Mouse (Mus musculus) granulocyte monocyte progenitor cell, adult 5-6 weeks (primary cell): ENCODE results near the gene Mier2. TPM values are rescaled to one million over a fixed set of nuclear protein-coding genes. Genes with fewer than 3 reads are reported as not detected.

Experiments
- ATAC-seq: replicated peaks from 2 replicates; pipeline ENCODE4 v1.8.0; 2016; ENCODE audit warnings: mild to moderate bottlenecking, moderate TSS enrichment, inconsistent platforms; ENCODE audit not compliant: poor library complexity, severe bottlenecking
- total RNA-seq, 2 experiments: library from RNA; stranded (forward) in 1 of 2; stranded (reverse) in 1 of 2; fragments of 200-712, 200-1000 nt in 1 of 2; fragments of >200 nt in 1 of 2; fragmentation: Nextera tagmentation in 1 of 2; gene quantifications; 2 replicates each; pipeline ENCODE4 v1.2.3; 2014 to 2017

Gene Mier2
- total RNA-seq, 2 experiments from 2014 or later, result 10.8 to 24.8 TPM

DNA sequence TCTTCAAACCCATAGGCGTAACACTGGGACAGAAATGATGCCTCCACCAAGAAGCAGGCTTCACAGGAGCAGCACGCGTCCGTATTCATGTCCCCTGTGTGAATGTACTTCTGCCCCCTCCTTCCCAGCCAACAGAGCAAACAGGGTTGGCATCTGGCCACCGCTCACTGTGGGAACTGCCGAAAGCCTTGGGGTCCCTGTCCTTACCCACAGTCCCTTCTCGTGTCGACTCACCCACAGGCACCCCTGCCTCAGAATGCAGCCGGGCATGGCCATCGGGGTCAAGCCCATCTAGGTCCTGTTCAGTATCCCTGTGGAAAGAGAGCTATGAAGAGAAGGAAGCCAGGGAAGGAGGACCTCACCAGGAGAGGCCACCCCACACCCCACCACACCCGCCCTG lies 12.8 kb downstream of the Mier2 start:
- ATAC-seq, result no peak

DNA sequence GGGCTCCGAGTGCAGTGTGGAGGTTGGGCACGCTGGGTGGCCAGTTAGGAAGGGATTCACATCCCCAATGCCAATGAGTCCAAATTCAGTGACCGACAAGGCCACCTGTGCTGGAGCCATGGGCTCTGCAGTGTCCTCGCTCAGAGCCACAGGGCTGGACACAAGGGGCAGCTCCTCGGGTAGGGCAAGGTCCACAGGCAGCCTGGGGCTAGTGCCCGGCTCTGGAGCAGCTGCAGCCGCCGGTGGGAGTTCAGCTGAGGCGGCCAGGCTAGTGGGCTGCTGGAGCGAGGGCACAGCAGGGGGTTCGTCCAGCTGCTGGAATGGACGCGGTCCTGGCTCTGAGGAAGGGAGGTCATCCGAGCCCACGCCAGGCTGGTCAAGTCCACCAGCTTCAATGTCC lies 13.5 kb downstream of the Mier2 start:
- ATAC-seq, result no peak

DNA sequence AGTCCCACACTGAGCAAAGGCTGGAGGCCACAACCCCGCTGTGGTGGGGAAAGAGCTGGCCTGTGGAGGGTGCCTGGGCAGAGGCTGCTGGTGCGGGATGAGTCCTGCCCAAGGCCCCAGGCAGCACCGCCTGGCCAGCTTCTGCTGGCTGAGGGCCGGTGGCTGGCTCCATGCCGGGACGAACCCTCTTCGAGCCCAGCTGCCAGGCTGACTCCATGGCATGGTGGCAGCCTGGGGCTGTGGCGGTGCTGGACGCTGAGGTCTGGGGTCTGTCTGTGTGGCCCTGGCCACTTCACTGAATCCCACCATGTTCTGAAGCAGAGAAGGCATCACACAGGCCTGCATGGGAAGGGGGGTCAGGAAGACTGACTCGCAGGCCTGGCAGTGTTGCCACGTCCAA lies 14.3 kb downstream of the Mier2 start:
- ATAC-seq, result no peak

DNA sequence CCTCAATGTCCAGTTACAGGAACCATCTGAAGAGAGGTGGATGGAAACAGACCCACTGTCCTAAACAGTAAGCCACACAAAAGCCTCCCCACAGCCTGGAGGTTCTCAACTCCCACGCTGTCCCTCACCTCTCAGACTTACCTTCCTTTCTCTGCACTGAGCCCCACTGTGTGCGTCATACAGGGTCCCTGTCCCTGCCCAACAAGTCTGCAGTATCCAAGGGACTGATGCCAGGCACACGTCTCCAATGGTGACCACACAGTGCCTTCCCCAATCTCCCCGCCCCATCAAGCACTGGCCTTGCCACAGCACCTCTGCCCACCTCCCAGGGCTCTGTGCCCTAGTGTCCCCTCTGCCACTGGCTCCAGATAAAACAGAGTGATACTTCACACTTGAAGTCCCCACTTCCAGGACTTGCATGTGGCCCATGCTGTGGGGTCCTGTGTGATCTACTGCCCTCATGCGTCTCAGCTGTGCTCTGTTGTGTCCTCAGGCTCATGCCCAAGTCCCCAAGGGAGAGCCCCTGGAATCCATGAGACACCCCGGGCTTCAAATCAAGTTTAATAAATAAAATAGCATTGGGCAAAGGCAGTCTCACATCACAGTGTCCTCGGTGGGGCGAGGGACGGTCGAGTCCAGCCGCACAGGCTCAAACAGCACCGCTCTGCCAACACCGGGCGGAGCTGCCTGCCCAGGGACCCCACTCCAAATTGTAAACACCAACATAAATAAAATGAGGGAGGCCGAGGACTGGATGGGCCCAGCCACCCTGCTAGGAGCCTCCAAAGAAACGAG lies 15.1 kb downstream of the Mier2 start:
- ATAC-seq, result no peak

DNA sequence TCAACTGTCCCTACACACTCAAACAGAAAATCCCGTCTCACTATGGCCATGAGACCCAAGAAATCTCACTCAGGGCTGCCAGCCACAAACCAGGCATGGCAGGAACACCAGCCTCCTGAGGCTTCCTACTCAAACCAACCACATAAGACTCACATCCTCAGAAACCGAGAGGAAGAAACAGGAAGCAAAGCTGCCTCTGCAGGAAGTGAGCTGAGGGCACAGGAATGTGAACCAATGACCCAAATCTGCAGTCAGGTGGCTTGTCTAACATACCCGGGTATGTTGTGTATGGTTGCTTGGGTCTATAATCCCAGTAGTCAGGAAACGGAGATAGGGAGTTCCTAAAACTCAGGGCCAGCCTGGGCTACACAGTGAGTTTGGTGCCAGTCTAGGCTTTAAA lies 16.1 kb downstream of the Mier2 start:
- peak; percentile 90 for ATAC-seq

DNA sequence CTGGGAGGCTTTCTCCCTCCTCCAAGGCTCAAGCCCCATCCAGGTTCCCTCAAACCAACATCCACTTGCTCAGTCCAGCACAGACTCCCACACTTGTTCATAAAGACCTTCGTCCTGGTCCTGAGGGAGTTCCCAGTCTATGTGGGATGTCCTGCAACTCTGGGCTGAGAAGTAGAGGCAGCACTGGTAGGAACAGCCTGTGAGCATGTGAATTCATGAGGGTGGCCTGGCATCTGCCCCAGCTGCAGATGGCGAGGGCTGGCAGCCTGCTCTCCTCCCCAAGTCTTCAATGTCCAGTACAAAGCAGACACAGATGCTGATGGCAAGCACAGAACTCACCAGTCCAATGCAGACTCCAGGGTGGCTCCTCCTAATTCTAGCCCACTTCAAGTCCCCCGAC lies 16.7 kb downstream of the Mier2 start:
- ATAC-seq, result no peak

DNA sequence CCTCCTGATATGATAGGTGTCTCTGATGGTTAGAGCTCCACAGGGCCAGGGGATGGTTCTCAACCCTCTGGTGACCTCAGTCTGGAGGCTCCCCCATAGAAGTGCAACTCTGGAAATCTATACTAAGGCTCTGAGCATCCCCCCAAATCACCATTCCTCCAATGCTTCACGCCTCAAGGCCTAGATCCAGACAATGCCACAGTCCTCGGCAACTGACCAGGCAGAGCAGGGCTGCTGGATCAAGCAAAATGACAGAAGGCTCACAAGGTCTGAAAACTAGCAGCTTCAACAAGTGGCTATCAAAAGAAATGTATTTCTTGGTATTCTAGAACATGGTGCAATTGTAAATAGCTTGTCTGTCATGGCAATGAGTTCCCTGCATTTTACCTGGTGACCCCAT lies 17.2 kb downstream of the Mier2 start:
- ATAC-seq, result no peak

DNA sequence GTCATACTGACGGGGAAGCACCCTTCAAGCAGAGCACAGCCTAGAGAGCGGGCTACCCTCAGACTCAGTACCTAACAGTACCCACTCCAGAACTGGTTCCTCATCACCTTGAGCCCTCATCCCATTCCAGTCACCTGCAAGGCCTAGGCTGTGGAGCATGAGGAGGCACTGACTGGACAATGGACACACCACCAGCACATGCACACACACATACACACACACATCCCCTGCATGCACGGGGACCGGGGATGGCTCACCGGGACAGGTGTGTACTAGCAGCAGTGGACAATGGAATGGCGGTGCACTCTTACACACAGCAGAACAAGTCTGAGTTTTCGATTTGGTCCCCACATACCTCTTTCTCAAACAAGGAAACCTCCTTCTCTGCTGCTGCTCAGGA lies 17.7 kb downstream of the Mier2 start:
- ATAC-seq, result no peak

DNA sequence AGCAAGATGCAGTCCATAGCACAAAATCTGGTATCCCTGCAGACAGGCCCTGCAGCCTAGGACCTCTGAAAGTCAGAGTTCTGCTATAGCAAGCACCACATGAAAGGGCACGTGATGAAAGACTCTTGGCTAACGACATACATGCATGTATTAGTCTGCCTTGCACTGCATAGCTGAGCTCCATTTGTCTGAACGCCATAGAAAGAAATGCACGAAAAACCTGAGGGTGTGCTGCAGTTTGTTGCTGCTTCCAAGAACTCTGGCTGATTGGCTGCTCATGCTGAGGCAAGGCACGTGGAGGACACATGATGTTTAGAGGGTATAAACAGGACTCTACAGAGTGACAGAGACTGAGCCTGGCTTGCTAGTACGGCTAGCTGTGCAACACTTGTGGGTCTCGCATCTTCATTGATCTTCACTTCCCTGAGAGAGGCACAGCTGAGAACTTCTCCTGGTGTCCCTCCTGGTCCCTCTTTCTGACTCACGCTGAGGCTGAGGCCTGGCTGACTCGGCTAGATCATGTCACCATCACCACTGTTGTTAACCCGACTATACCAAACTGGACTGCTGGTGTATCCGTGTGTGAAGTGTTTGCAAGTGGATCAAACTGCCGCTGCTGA lies 18.4 kb downstream of the Mier2 start:
- ATAC-seq, result no peak

DNA sequence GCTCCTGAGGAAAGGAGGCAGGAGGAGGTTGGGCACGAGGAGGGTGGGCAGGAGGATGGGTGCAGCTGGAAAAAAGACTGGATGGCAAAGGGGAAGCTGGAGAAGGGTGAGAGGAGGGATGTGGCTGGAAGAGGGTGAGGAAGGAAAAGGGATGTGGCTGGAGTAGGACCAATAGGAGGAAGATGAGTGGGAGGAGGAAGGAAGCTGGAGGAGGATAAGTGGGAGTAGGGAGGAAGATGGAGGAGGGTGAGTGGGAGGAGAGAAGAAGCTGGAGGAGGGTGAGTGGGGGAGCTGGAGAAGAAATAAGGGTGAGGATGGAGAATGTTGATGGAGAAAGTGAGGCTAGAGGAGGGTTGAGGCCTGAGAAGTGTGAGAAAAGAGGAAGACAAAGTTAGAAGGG lies 19.6 kb downstream of the Mier2 start:
- no peak for ATAC-seq

DNA sequence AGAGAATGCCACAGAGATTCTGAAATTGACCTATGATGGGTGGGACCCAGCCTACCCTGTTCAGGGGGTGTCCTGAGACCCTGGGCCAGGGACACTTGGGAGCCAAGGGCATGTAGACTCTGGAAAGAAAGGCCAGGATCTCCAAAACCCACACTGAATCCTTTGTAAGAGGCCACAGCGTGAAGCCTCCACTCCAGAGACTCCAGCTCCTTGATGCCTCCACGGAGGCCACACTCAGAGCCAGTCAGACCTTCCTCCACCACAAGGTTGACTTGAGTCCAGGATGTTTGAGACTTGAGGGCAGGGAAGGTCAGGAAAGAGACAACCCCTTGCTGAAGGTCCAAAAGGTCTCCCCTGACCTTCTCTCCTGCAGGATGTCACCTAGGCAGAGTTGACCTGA lies 20.6 kb downstream of the Mier2 start:
- ATAC-seq, result no peak

DNA sequence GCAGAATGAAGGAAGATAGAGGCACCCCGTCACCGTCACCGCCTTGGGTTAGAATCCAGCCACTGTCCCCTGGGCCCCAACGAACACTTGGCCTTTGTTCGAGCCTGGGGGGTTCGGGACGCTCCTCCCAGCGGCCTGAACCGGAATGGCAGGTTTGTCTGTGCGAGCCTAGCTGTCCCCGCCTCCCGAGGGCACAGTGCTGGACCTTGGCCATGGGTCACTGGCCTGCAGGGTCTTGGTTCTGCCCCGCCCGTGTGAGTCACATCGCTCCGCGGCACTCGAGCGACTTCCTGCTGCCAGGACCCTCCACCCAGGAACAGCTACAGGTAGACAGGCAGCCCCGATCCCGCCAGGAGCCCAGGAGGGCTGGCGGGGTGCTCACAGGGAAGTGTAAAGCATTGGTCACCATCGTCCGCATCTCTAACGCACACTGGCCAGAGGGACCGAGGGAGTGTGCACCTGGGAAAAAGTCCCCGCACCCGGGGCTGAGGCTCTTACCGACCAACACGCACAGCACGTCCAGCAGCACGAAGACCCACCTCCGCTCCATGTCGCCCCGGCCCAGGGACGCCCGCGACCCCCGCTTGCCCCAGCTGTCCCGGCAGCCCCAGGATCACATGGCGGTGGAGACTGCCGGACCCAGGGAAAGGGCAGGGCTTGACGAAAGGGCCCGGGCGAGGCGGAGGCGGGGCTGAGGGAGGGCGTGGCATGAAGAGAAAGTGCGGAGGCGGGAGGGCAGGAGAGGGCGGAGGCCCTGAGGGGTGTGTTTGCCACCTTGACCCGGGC lies 21.7 kb downstream of the Mier2 start, which contains the start of gene Plpp2:
Plpp2 (minus strand) TSS at position 671 of the 786 bp plus-strand sequence.
- peak; percentile 85 for ATAC-seq

DNA sequence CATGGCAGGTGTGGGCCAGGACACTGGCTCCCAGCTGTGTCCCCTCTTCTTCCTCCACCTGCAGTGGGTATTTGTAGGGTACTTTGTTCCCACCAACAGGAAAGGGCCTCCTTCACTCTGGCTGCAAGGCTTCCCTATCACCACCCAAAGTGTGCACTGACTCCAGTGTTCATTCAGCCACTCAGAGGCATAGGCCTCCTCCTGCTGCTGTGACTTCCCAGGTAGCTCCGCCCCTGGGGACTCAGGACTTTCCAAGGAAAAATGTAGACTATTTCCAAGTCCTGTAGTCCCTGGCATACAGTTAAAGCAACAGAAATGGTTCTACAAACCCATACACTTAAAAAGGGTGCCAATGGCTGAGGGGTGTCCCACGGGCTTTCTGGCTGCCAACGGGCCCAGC lies 22.3 kb downstream of the Mier2 start:
- ATAC-seq, result no peak

DNA sequence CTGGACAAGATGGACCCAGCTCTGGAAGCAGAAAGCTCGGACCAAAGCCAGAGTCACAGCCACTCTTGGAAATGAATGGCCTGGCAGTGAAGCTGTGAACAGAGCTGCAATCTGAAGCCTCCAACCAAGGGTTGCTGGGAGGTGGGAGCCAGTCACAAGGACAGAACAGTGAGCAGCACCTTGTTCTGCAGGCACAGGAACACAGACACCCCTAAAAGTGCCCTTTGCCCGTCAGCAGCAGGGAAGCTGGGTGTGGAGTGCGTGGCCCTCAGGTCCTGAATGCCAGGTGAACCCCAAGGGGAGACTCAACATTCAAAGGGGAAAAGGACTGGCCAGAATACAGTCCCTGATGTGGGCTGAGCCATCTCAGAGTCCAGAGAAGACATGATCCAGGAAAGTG lies 23.4 kb downstream of the Mier2 start:
- no peak for ATAC-seq

DNA sequence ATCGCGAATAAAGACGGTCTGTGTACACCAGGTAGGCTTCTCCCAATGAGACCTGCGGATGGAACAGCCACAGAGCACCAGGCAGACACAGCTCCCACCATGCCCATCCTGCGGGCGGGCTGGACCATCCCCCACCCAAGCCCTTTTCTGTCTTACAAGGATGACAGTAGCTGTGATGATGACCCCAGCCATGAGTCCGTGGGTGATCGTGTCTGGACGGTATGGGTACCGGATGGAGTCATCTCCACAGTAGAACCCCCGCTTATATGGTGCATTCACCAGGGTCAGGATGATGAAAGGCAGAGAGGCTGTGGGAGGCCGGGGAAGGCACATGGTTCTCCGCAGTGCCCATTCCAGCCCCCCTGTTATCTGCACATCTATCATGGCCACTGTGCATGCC lies 24.3 kb downstream of the Mier2 start:
- ATAC-seq, result no peak

DNA sequence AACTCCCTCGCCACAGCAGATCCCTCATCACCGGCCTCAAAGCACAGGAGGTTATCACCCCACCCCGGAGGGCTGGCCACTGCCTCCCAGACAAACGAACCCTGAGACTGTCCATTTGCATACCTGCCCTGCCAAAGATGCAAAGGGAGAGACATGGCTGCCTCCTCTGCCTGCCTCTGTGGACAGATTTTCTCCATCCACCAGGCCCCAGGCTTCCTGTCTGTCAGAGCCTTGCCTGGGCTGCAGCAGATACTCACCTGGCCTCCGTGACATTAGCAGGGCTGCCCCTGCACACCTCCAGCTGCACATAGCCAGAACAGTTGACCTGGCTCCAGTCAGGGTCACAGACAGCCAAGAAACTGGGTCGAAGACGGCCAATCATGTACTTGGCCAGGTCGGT lies 24.8 kb downstream of the Mier2 start:
- ATAC-seq, result no peak

DNA sequence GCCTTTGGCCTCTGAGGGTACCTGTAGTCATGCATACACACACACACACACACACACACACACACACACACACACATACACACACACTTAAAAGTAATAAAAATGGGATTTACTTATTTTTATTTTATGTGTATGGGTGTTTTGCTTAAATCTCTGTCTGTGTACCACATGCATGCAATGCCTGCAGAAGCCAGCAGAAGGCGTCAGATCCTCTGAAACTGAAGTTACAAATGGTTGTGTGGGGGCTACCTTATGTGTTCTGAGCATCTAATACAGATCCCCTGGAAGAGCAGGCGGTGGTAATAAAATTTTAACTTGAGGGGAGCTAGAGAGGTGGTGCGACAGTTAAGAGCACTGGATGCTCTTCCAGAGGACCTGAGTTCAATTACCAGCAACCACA lies 26.9 kb downstream of the Mier2 start:
- no peak for ATAC-seq

DNA sequence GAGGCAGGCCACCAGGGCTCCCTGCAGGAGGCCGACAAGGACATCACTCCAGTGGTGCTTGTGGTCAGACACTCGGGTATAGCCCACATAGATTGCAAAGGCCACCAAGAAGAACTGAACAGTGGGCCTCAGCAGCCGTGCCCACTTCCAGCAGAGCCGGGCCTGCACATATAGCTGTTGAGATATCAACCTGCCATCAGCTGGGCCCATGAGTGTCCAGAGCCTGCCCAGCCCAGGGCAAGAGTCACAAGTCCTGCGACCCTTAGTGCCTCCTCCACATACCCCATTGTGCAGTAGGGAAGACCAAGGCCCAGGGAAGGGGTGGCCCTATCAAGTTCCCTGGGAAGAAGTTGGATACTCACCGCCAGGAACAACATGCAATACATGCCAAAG lies 27.6 kb downstream of the Mier2 start:
- no peak for ATAC-seq

DNA sequence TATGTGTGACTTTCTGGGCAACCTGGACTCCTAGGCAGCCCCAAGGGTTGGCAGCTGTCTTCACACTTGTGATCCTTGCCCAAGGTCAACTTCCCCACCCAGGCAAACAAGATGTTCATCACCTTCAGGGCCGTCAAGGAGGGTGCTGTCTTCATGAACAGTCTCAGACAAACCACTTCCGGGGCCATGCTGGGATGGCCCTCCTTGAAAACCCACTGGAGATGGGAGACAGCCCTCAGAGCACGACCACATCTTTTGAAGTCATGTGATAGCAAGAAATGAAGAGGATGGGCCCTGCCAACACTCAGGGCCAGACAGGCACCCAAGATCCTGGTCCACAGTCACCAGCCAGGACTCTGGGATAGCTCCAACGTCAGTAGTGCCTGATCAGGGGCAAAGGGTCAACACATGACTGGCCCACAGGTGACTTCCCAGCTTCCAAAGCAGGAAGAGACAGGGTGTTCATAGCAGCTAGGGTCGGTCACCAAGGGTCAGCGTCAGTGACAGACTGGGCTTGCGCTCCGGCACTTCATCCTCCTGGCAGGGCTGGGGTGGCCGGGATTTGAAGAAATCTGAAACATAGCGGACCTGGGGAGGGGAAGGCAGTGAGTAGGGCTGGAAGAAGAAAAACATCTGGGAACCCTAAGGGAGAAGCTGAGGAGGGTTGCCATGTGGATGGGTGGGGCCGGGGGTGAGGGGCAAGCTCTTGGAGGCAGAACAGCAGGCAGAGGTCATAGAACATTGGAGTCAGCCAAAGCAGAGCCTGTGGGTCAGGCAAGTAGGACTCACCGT lies 28.1 kb downstream of the Mier2 start:
- ATAC-seq, result no peak

DNA sequence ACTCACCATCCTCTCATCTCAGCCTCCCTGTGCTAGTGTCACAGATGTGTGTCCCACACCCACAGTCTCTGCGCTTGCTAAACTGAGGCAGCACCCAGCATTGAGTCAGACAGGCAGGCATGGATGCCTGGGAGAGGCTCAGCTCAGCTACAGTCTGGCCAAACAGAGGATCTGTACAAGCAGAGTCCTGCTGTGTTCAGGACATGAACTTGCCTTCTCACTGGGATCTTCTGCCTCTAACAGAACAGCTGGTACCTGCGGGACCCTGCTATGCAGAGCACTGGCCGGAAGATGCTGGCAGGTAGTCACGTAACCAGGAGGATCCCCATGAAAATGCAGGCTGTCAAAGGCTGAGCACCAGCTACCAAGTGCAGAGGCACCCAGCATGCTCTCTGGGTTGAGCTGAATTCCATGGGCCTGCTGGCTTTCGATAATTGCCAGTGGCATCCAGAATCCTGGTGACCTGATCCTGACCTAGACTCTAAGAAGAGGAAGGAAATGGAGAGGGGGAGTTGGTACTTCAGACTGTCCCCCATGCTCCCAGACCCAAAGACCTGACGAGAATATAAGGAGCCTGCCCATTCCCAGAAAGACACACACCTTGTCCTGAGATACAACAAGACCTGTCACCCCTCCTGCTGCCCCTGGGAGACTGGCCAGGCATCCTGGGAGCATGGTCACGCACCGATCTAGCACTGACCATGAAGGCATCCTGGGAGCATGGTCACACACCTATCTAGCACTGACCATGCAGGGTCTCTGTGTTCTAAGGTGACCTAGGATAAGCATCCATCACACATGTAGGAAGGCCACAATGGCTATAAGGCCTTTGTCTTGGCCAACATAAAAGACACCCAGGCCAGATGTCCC lies 29.3 kb downstream of the Mier2 start:
- ATAC-seq, result no peak
